Mouse (Mus musculus): ENCODE results near the gene Dcst2. TPM values are rescaled to one million over a fixed set of nuclear protein-coding genes. Genes with fewer than 3 reads are reported as not detected.

The Dcst2 gene
- total and polyA plus RNA-seq, 3 experiments = 0.06 TPM; not detected in 2

- H3K36me3 ChIP-seq (ENCODE audit: control insufficient read depth in 1 of 2, insufficient read depth in 2 of 2, low read length in 2 of 2) = peaks cover 7 to 11% of the 10 kb centered on the region in 2 experiments; a peak in 3 of 4 replicates
These were observed 45.1 kb downstream of the Dcst2 start for GRCm38 (mm10) chr3:89406887-89407286.

GRCm38 (mm10) chr3:89408448-89408847, 46.7 kb downstream of the Dcst2 start:
- no peak for TF ChIP-seq ZC3H11A (IDR thresholded peaks at IDR 0.05; ENCODE audit: low read depth, low read length)
- TF ChIP-seq BHLHE40 (IDR thresholded peaks at IDR 0.05; ENCODE audit: borderline replicate concordance, low read depth, low read length) = no peak
- peak in 1 of 3 experiments; percentile 17; a peak in 1 of 6 replicates for TF ChIP-seq CTCF (IDR thresholded peaks at IDR 0.05 in 2 of 3, conservative IDR thresholded peaks at IDR 0.05 in 1 of 3; ENCODE audit: control insufficient read depth in 1 of 3, insufficient read depth in 1 of 3, low read depth in 2 of 3, low read length in 3 of 3, poor library complexity in 1 of 3, severe bottlenecking in 1 of 3)
- TF ChIP-seq POLR2A (IDR thresholded peaks at IDR 0.05; ENCODE audit: control insufficient read depth in 1 of 2, insufficient read depth in 1 of 2, low read depth in 1 of 2, low read length in 2 of 2, poor library complexity in 1 of 2) = no peak
- Histone ChIP-seq H3K9ac (ENCODE audit: control insufficient read depth, low read depth, low read length, poor library complexity, severe bottlenecking) (no peak overlapping the region), H3K4me1 (ENCODE audit: control insufficient read depth in 1 of 2, insufficient read depth in 2 of 2, low read length in 2 of 2) (peaks cover 0 to 8% of the 10 kb centered on the region in 2 experiments; a peak in 2 of 4 replicates), H3K79me2 (ENCODE audit: control insufficient read depth, insufficient read depth, low read length, poor library complexity) (peaks cover 10% of the 10 kb centered on the region), H3K27me3 (ENCODE audit: control insufficient read depth in 1 of 2, insufficient read depth in 2 of 2, low read length in 2 of 2) (no peaks in the 10 kb centered on the region), H3K4me3 (ENCODE audit: control insufficient read depth in 1 of 2, insufficient read depth in 1 of 2, low read depth in 2 of 2, low read length in 2 of 2) (no peak overlapping the region), H3K9me3 (replicated peaks; ENCODE audit: insufficient read depth, low read length) (no peaks in the 10 kb centered on the region), H3K36me3 (ENCODE audit: control insufficient read depth in 1 of 2, insufficient read depth in 2 of 2, low read length in 2 of 2) (peaks cover 9 to 14% of the 10 kb centered on the region in 2 experiments), H3K27ac (ENCODE audit: control insufficient read depth, low read depth, low read length) (no peak overlapping the region)
- no peak for DNase-seq (ENCODE audit: low read depth, low spot score)

More at GRCm38 (mm10) chr3:89406887-89407286, 45.1 kb downstream of the Dcst2 start:
- Histone ChIP-seq H3K27ac (ENCODE audit: control insufficient read depth, low read depth, low read length) (no peak overlapping the region), H3K9ac (ENCODE audit: control insufficient read depth, low read depth, low read length, poor library complexity, severe bottlenecking) (no peak overlapping the region), H3K79me2 (ENCODE audit: control insufficient read depth, insufficient read depth, low read length, poor library complexity) (peaks cover 10% of the 10 kb centered on the region), H3K4me1 (ENCODE audit: control insufficient read depth in 1 of 2, insufficient read depth in 2 of 2, low read length in 2 of 2) (peaks cover 0 to 6% of the 10 kb centered on the region in 2 experiments; a peak in 2 of 4 replicates), H3K27me3 (ENCODE audit: control insufficient read depth in 1 of 2, insufficient read depth in 2 of 2, low read length in 2 of 2) (no peaks in the 10 kb centered on the region), H3K4me3 (ENCODE audit: control insufficient read depth in 1 of 2, insufficient read depth in 1 of 2, low read depth in 2 of 2, low read length in 2 of 2) (no peak overlapping the region), H3K9me3 (replicated peaks; ENCODE audit: insufficient read depth, low read length) (no peaks in the 10 kb centered on the region)
- TF ChIP-seq POLR2AphosphoS5 (IDR thresholded peaks at IDR 0.05; ENCODE audit: borderline replicate concordance, low read depth, low read length) (no peak), GABPA (IDR thresholded peaks at IDR 0.05; ENCODE audit: low read depth, low read length) (no peak), ZKSCAN1 (IDR thresholded peaks at IDR 0.05; ENCODE audit: low read depth, low read length) (no peak), UBTF (IDR thresholded peaks at IDR 0.05; ENCODE audit: borderline replicate concordance, insufficient read depth, low read depth, low read length) (no peak), CHD1 (IDR thresholded peaks at IDR 0.05; ENCODE audit: low read depth, low read length) (no peak), JUND (IDR thresholded peaks at IDR 0.05; ENCODE audit: low read depth, low read length) (no peak), NELFE (IDR thresholded peaks at IDR 0.05; ENCODE audit: low read depth, low read length) (no peak), ETS1 (IDR thresholded peaks at IDR 0.05; ENCODE audit: low read depth, low read length) (no peak), MYB (IDR thresholded peaks at IDR 0.05; ENCODE audit: low read depth, low read length) (no peak), RCOR1 (IDR thresholded peaks at IDR 0.05; ENCODE audit: low read depth, low read length) (no peak), ZMIZ1 (IDR thresholded peaks at IDR 0.05; ENCODE audit: low read depth, low read length) (no peak)
- DNase-seq (ENCODE audit: low read depth, low spot score) = no peak
